Mouse (Mus musculus): Measurements from ENCODE around the gene Tmed9.

DNA sequence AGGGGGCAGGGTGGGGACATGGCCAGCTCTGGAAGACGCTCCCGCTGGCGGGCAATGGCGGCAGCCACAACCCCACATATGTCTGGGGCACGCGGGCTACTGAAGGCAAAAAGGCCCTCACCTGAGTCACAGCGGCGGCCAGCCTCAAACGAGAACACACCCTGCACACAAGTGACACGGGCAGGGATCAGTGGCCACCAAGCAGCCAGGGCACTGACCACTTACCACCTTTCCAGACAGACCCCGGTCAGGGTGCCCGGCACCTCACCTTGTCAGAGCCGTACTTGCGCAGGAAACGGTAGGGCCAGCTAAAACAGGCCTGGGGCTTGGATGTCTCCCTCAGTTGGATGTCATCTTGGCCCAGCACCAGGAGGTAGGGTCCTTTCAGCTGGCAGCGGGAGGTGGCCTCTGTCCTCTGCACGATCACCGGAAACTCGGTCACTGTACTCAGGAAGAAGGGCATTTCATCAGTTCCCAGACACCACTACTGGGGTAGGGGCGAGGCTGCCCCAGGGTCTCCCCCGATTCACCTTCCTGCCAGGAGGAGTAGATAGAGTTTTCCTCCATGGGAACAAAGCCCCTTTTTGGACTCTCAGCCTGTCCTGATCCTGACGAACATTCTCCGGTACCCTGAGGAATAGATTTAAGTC, 49.5 kb upstream of the Tmed9 start:
- TF ChIP-seq CTCF (IDR thresholded peaks at IDR 0.05; ENCODE audit: low read depth): no peak
- no peak for TF ChIP-seq EP300 (IDR thresholded peaks at IDR 0.05; ENCODE audit: low read depth)

Measured in liver, postnatal 0 days (tissue).